12 mouse cellular contexts compared by ENCODE assay signal in genomic region chr6:82824240-82824639, GRCm38 (mm10). TPM values are rescaled to one million over a fixed set of nuclear protein-coding genes. Genes with fewer than 3 reads are reported as not detected.
DNase-seq lines count a peak whose midpoint lies in the region; ATAC-seq and TF ChIP-seq lines count a peak whose summit lies in the region.
"Had no signal": no experiment of that assay in that cellular context is flagged by ENCODE, and none has a peak within 500 bp of the region (broad histone marks: within the 10 kb centered on the region; RNA-seq: fewer than 3 reads in every experiment).

No protein-coding gene starts in this region.

- no peaks in the 10 kb centered on the region for H3K36me3 ChIP-seq in heart, embryonic 11.5 days (ENCODE audit: control insufficient read depth, insufficient read depth, low read length)
- H3K36me3 ChIP-seq in heart, postnatal 0 days (replicated peaks; ENCODE audit: control insufficient read depth, insufficient read depth, low read length), result no peaks in the 10 kb centered on the region
- H3K36me3 ChIP-seq in megakaryocyte, embryonic 14.5 days (replicated peaks; ENCODE audit: low read length), result no peaks in the 10 kb centered on the region
- H3K36me3 ChIP-seq: midbrain, embryonic 15.5 days had no signal

- H3K4me2 ChIP-seq in heart, embryonic 11.5 days, result peak overlapping the region; percentile 27; the same call in 1 of the 2 replicates
- no peak overlapping the region for H3K4me2 ChIP-seq in heart, postnatal 0 days (ENCODE audit: low read depth, low read length)
- H3K4me2 ChIP-seq: forebrain, embryonic 13.5 days; midbrain, embryonic 15.5 days had no signal

- no peak for TF ChIP-seq POLR2A in bone marrow macrophage, adult 2 months (IDR thresholded peaks at IDR 0.05; ENCODE audit: borderline replicate concordance, low read depth, low read length)

- WGBS in heart, embryonic 11.5 days (ENCODE audit: insufficient replicate concordance), result 34% methylated on average over 8 of the region's 8 CpGs
- 38% methylated on average over 8 of the region's 8 CpGs for WGBS in heart, postnatal 0 days

- no peak for ATAC-seq in heart, embryonic 11.5 days (replicated peaks; ENCODE audit: insufficient number of reproducible peaks, low FRiP score, low TSS enrichment)
- ATAC-seq in heart, postnatal 0 days (ENCODE audit: insufficient read depth, low read depth), result no peak
- ATAC-seq: forebrain, embryonic 13.5 days; midbrain, embryonic 15.5 days had no signal

- H3K27me3 ChIP-seq in heart, embryonic 11.5 days (ENCODE audit: control insufficient read depth, insufficient read depth, low read length), result no peaks in the 10 kb centered on the region
- no peaks in the 10 kb centered on the region for H3K27me3 ChIP-seq in heart, postnatal 0 days (ENCODE audit: control insufficient read depth, insufficient read depth, low read length)
- H3K27me3 ChIP-seq in megakaryocyte, embryonic 14.5 days (replicated peaks), result peaks cover 2% of the 10 kb centered on the region
- H3K27me3 ChIP-seq: CH12.LX; forebrain, embryonic 13.5 days; midbrain, embryonic 15.5 days had no signal

- intact Hi-C loops in heart, postnatal 25 days (cut with DNase I), result no loop called here

- no peak overlapping the region for H3K4me3 ChIP-seq in heart, embryonic 11.5 days (ENCODE audit: low read depth, low read length)
- peak overlapping the region; percentile 49 for H3K4me3 ChIP-seq in bone marrow macrophage, adult 2 months (ENCODE audit: insufficient read depth, low read length)
- no peak overlapping the region for H3K4me3 ChIP-seq in heart, postnatal 0 days (ENCODE audit: low read depth, low read length)
- H3K4me3 ChIP-seq in megakaryocyte, embryonic 14.5 days (replicated peaks), result peak overlapping the region; percentile 86
- H3K4me3 ChIP-seq: forebrain, embryonic 13.5 days; midbrain, embryonic 15.5 days had no signal

- no peaks in the 10 kb centered on the region for H3K9me3 ChIP-seq in heart, embryonic 11.5 days (replicated peaks; ENCODE audit: control insufficient read depth, low read length)
- no peaks in the 10 kb centered on the region for H3K9me3 ChIP-seq in heart, postnatal 0 days (replicated peaks; ENCODE audit: control insufficient read depth, low read length)
- H3K9me3 ChIP-seq in megakaryocyte, embryonic 14.5 days, result peaks cover 10% of the 10 kb centered on the region
- H3K9me3 ChIP-seq: forebrain, embryonic 13.5 days; midbrain, embryonic 15.5 days had no signal

- no peak overlapping the region for H3K9ac ChIP-seq in heart, embryonic 11.5 days (ENCODE audit: low read depth, low read length)
- H3K9ac ChIP-seq in heart, postnatal 0 days (replicated peaks; ENCODE audit: low read depth, low read length), result no peak overlapping the region
- H3K9ac ChIP-seq: forebrain, embryonic 13.5 days; midbrain, embryonic 15.5 days had no signal

- no peak for TF ChIP-seq CTCF in bone marrow macrophage, adult 2 months (IDR thresholded peaks at IDR 0.05; ENCODE audit: low read depth, low read length)
- TF ChIP-seq CTCF in heart, postnatal 0 days (IDR thresholded peaks at IDR 0.05; ENCODE audit: low read depth), result no peak

- no peak for DNase-seq in heart, postnatal 25 days (ENCODE audit: low spot score)
- peak; percentile 10 for DNase-seq in heart, postnatal 0 days (ENCODE audit: low spot score)
- DNase-seq in thymus, postnatal 25 days, result no peak
- DNase-seq in cerebellum, adult 11 months, result no peak
- no peak for DNase-seq in right cerebral cortex, postnatal 4 days
- DNase-seq: gastrocnemius, postnatal 25 days had no signal

- H3K27ac ChIP-seq in heart, embryonic 11.5 days (ENCODE audit: low read depth, low read length), result peak overlapping the region; percentile 12; the same call in 1 of the 2 replicates
- H3K27ac ChIP-seq in bone marrow macrophage, adult 2 months (ENCODE audit: insufficient read depth, low read depth, low read length), result peak overlapping the region; percentile 89
- no peak overlapping the region; the same call in 1 of the 2 replicates for H3K27ac ChIP-seq in heart, postnatal 0 days (ENCODE audit: low read depth)
- H3K27ac ChIP-seq: forebrain, embryonic 13.5 days; midbrain, embryonic 15.5 days had no signal

- no peak for TF ChIP-seq EP300 in heart, postnatal 0 days (IDR thresholded peaks at IDR 0.05; ENCODE audit: low read depth)

- peaks cover 27% of the 10 kb centered on the region for H3K4me1 ChIP-seq in heart, embryonic 11.5 days (ENCODE audit: control insufficient read depth, insufficient read depth, low read length)
- H3K4me1 ChIP-seq in bone marrow macrophage, adult 2 months (ENCODE audit: control insufficient read depth, insufficient read depth, low read length), result peaks cover 33% of the 10 kb centered on the region
- H3K4me1 ChIP-seq in heart, postnatal 0 days (ENCODE audit: control insufficient read depth, insufficient read depth), result peaks cover 12% of the 10 kb centered on the region
- H3K4me1 ChIP-seq in megakaryocyte, embryonic 14.5 days, result peaks cover 49% of the 10 kb centered on the region
- H3K4me1 ChIP-seq: forebrain, embryonic 13.5 days; midbrain, embryonic 15.5 days had no signal

RNA-seq across cellular contexts. Expression of gene Hk2, which starts 50.0 kb away (rescaled TPM):
- polyA plus RNA-seq in heart, embryonic 11.5 days (2014; fragmentation: Nextera tagmentation; extraction: Ambion mirVana), result 44.3 and 49.5 TPM in 2 replicates
- 100 to 1,000 TPM; 268 to 296 TPM for total RNA-seq in heart, postnatal 25 days (2021)
- 21.9 and 24.9 TPM in 2 replicates for polyA plus RNA-seq in bone marrow macrophage, adult 2 months (2012; ENCODE audit: insufficient read depth, insufficient read length, missing spikeins)
- total RNA-seq in heart, postnatal 0 days (2014; rRNA removed; ENCODE audit: low replicate concordance), result 39.7 and 50.9 TPM in 2 replicates
- polyA plus RNA-seq in heart, postnatal 0 days (2015; fragmentation: Nextera tagmentation; extraction: Ambion mirVana), result 29.2 and 29.7 TPM in 2 replicates
- 7.6 and 8.6 TPM in 2 replicates for polyA plus RNA-seq in megakaryocyte, embryonic 14.5 days (2012; ENCODE audit: insufficient read depth, low replicate concordance)

Comparison
In these comparisons a context has a peak if more than half of its experiments do, and no peak if none do; other contexts are left out.
1. H3K4me3 ChIP-seq: peak in bone marrow macrophage, adult 2 months (single experiment) and megakaryocyte, embryonic 14.5 days (single experiment); none in heart, embryonic 11.5 days (single experiment) and heart, postnatal 0 days (single experiment).